Mouse (Mus musculus) megakaryocyte, embryonic 14.5 days (primary cell): ENCODE measurements at regions not wholly inside any gene's neighbourhood (a gene's known extent, or its start where the extent isn't known, plus 50 kb on each side); places are given as distances from the start of the nearest gene placed in this dataset.
"Not testable (repeated sequence)": the region's sequence is repeated elsewhere in the genome, so short reads cannot be mapped to it uniquely, and the experiment has no call there.

ENCODE experiments used
- H3K27me3 ChIP-seq: replicated peaks from 2 replicates; pipeline ENCODE3; 2012; ENCODE audit warnings: inconsistent platforms
- H3K36me3 ChIP-seq: replicated peaks from 2 replicates; pipeline ENCODE3; 2012; ENCODE audit warnings: low read length, inconsistent platforms, mixed read lengths
- H3K4me1 ChIP-seq: 2 replicates; pipeline ENCODE4 v1.6.1; 2012; ENCODE audit warnings: inconsistent platforms
- H3K4me3 ChIP-seq: replicated peaks from 2 replicates; pipeline ENCODE3; 2012; ENCODE audit warnings: moderate library complexity, mild to moderate bottlenecking, inconsistent platforms
- H3K9me3 ChIP-seq: 2 replicates; pipeline ENCODE4 v1.6.1; 2012; ENCODE audit warnings: inconsistent platforms
- FLI1 ChIP-seq: IDR thresholded peaks from 2 replicates; pipeline ENCODE4 v1.6.1; 2012; ENCODE audit warnings: low read length, inconsistent platforms, mixed read lengths
- GATA1 ChIP-seq: IDR thresholded peaks from 3 replicates; pipeline ENCODE4 v1.6.1; 2012; ENCODE audit warnings: mixed read lengths, low read length, inconsistent platforms, borderline replicate concordance

DNA sequence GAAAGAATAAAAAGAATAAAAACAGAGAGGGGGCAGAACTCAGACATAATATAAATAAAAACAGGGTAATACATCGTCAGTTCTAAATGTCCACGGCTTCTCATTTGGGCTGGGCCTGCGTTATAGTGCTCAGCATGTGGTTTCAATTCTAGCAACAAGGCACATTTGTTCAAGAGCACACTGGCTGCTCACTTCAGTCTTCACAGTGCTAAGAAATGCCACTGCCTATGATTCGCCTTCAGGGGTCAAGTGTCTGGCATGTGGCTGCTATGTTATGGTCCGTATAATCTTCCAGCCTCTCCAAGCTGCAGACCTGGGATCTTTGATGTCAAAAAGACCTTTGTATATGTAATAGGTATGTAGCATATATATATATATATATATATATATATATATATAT, 210.8 kb upstream of the Intu start:
- Histone ChIP-seq H3K9me3 (0 out of 2 replicates have a peak, but pooled peaks cover 2% of the 10 kb centered on the region), H3K27me3 (no peaks in the 10 kb centered on the region), H3K36me3 (no peaks in the 10 kb centered on the region), H3K4me3 (no peak overlapping the region), H3K4me1 (no peaks in the 10 kb centered on the region)
- TF ChIP-seq FLI1 (no peak), GATA1 (no peak)

DNA sequence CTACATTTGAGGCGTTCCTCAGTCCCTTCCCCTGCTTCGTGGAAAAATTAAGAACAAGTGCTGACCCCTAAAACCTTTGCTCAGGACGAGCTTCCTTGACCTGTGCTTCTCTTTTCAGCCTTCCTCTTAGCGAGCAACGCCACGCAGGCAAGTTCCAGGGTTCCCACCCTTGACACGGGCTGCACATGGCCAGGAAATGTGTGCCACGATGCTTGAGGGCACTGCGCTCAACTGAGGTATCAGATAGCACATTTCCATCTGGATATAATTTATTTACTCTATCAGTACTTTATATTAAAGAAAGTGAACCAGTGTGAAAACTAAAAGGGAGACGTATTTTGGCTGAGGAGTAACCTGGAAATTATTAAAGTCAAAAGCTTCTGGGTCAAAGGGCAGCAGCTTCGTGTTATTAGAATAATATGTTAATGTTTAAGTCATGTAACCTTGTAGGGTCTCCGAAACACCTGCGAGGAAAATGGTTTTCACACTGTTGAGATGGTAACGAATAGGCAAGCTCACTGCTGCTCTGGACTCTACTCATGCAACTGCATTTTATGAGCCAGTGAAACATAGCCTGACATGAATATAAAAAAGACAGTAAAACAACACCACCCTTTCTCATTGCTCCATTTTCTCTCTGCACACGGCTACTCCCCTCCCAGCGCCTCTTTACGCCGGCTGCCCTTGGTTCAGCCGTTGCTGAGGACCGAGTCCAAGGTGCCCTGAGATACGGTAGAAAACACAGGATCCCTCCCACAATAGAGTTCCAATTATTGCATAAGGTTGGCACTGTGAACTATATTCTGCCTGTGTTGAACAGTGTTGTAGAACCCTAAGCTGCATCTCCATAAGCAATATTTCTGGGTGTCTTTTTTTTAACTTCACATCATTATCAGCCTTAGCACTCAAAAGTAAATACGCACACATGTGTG, 204.9 kb upstream of the Intu start:
- H3K9me3 ChIP-seq: 0 out of 2 replicates have a peak, but pooled peaks cover 5% of the 10 kb centered on the region
- no peak for TF ChIP-seq FLI1
- no peak for TF ChIP-seq GATA1
- no peak overlapping the region for H3K4me3 ChIP-seq
- H3K4me1 ChIP-seq: no peaks in the 10 kb centered on the region
- no peaks in the 10 kb centered on the region for H3K27me3 ChIP-seq
- no peaks in the 10 kb centered on the region for H3K36me3 ChIP-seq

GRCm38 (mm10) chr3:40339492-40340030, 191.5 kb upstream of the Intu start:
- H3K4me3 ChIP-seq: no peak overlapping the region
- TF ChIP-seq GATA1: no peak
- no peak for TF ChIP-seq FLI1
- H3K9me3 ChIP-seq: no peaks in the 10 kb centered on the region
- no peaks in the 10 kb centered on the region for H3K27me3 ChIP-seq
- no peaks in the 10 kb centered on the region for H3K4me1 ChIP-seq
- no peaks in the 10 kb centered on the region for H3K36me3 ChIP-seq

GRCm38 (mm10) chr3:40355103-40355502, 176.0 kb upstream of the Intu start:
- H3K9me3 ChIP-seq: no peaks in the 10 kb centered on the region
- H3K36me3 ChIP-seq: no peaks in the 10 kb centered on the region
- no peak for TF ChIP-seq FLI1
- TF ChIP-seq GATA1: no peak
- no peaks in the 10 kb centered on the region for H3K4me1 ChIP-seq
- no peak overlapping the region for H3K4me3 ChIP-seq
- H3K27me3 ChIP-seq: no peaks in the 10 kb centered on the region

- H3K4me3 ChIP-seq: no peak overlapping the region
- no peak for TF ChIP-seq GATA1
- no peak for TF ChIP-seq FLI1
- no peaks in the 10 kb centered on the region for H3K9me3 ChIP-seq
These were observed 162.7 kb upstream of the Intu start for GRCm38 (mm10) chr3:40368421-40368820.

DNA sequence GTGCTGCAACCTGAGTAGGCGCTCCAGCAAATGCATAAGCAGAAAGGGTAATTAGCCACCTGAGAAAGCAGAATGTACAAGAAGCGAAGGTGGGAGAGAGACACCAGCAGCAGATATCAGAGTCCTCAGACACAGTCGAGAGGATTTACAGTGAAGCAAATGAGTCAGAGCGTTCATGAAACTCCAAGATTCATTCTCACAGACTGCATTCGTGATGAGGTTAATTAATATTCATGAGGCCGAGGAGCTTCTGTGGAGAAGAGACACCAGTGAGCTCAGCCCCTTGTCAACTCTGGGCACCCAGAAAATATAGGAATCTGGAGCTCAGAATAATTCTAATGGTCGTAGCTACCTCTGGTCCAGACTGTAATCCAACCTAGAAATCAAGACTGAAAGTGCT, 159.7 kb upstream of the Intu start:
- Histone ChIP-seq H3K4me3 (no peak overlapping the region), H3K27me3 (no peaks in the 10 kb centered on the region), H3K4me1 (no peaks in the 10 kb centered on the region), H3K9me3 (no peaks in the 10 kb centered on the region), H3K36me3 (no peaks in the 10 kb centered on the region)
- TF ChIP-seq FLI1 (no peak), GATA1 (no peak)

More at GRCm38 (mm10) chr3:40368421-40368820, 162.7 kb upstream of the Intu start:
- Histone ChIP-seq H3K4me1 (no peaks in the 10 kb centered on the region), H3K36me3 (no peaks in the 10 kb centered on the region), H3K27me3 (no peaks in the 10 kb centered on the region)

DNA sequence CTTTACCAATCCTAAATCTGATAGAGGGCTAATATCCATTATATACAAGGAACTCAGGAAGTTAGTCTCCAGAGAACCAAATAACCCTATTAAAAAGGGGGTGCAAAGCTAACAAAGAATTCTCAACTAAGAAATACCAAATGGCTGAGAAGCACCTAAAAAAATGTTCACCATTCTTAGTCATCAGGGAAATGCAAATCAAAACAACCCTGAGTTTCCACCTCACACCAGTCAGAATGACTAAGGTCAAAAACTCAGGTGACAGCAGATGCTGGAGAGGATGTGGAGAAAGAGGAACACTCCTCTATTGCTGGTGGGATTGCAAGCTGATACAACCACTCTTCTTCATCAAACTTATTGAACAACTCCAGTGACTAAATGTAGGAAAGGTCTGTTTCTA, 154.9 kb upstream of the Intu start:
- H3K36me3 ChIP-seq, H3K9me3 ChIP-seq, H3K4me3 ChIP-seq, H3K4me1 ChIP-seq, H3K27me3 ChIP-seq: not testable (repeated sequence)

DNA sequence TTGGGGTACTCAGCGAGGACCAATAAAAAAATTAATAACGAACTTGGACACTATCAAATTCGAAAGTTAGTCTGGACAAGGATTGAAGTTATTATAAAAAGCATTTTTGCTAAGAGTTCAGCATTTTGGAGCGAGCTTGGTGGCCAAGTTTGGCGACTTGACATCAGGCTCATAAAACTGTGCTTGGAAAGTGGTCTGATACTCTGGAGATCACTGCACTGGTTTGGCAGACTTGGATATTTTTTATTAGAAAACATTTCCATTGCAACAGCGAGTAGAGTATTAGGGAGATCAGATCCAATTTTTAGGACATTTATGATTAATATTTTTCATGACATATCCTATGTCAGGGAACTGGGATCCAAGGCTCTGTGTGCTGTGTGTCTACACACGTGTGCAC, 153.7 kb upstream of the Intu start:
- Histone ChIP-seq H3K36me3 (no peaks in the 10 kb centered on the region), H3K4me3 (no peak overlapping the region), H3K4me1 (no peaks in the 10 kb centered on the region), H3K27me3 (no peaks in the 10 kb centered on the region), H3K9me3 (no peaks in the 10 kb centered on the region)
- TF ChIP-seq FLI1 (no peak), GATA1 (no peak)

DNA sequence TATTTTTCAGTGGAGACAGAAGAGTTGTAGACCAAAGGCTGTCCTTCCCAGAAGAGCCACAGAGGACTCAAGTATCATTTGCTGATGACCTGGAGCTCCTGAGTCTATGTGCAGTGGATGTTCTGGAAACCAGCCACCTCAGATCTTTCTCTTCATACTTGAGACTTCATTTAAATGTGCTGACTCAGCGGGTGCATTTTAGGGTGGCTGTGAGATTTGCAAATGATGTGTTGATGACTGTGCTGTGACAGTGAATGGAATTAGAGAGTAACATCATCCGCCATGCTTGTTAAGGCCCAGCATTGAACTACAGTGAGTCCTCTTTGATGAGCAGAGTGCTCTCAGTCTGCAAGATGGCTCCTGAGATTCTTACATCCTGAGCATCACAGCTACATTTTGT, 152.0 kb upstream of the Intu start:
- Histone ChIP-seq H3K9me3 (no peaks in the 10 kb centered on the region), H3K27me3 (no peaks in the 10 kb centered on the region), H3K4me1 (no peaks in the 10 kb centered on the region), H3K36me3 (no peaks in the 10 kb centered on the region), H3K4me3 (no peak overlapping the region)
- no peak for TF ChIP-seq FLI1
- no peak for TF ChIP-seq GATA1

GRCm38 (mm10) chr3:40391631-40392030, 139.5 kb upstream of the Intu start:
- no peak for TF ChIP-seq GATA1
- Histone ChIP-seq H3K36me3 (no peaks in the 10 kb centered on the region), H3K9me3 (no peaks in the 10 kb centered on the region), H3K4me3 (no peak overlapping the region), H3K4me1 (no peaks in the 10 kb centered on the region), H3K27me3 (peaks cover 2% of the 10 kb centered on the region)
